Mouse (Mus musculus): ENCODE results near the gene Odf2l. TPM values are rescaled to one million over a fixed set of nuclear protein-coding genes. Genes with fewer than 3 reads are reported as not detected.
A peak's percentile ranks its signal among the peaks of the same experiment; 100 is the strongest.

Gene Odf2l
- total RNA-seq, 2 experiments from 2014 or later, result 15.6 to 28.5 TPM

- ATAC-seq (replicated peaks; ENCODE audit: poor library complexity, severe bottlenecking), result peak; percentile 91
Observed at GRCm38 (mm10) chr3:145131210-145131868, 13.0 kb downstream of the Odf2l start.

- no peak for ATAC-seq (replicated peaks; ENCODE audit: poor library complexity, severe bottlenecking)
Observed at GRCm38 (mm10) chr3:145140236-145140635, 21.8 kb downstream of the Odf2l start.

GRCm38 (mm10) chr3:145142925-145143324 lies 24.5 kb downstream of the Odf2l start:
- no peak for ATAC-seq (replicated peaks; ENCODE audit: poor library complexity, severe bottlenecking)

- ATAC-seq (replicated peaks; ENCODE audit: poor library complexity, severe bottlenecking), result no peak
Observed at GRCm38 (mm10) chr3:145143856-145144255, 25.5 kb downstream of the Odf2l start.

- no peak for ATAC-seq (replicated peaks; ENCODE audit: poor library complexity, severe bottlenecking)
Observed at GRCm38 (mm10) chr3:145146871-145147270, 28.5 kb downstream of the Odf2l start.

GRCm38 (mm10) chr3:145147483-145147882 lies 29.1 kb downstream of the Odf2l start:
- peak; percentile 48; the same call in 1 of the 2 replicates for ATAC-seq (replicated peaks; ENCODE audit: poor library complexity, severe bottlenecking)

- ATAC-seq (replicated peaks; ENCODE audit: poor library complexity, severe bottlenecking), result no peak
Observed at GRCm38 (mm10) chr3:145147952-145148351, 29.6 kb downstream of the Odf2l start.

GRCm38 (mm10) chr3:145151092-145151491 lies 32.7 kb downstream of the Odf2l start:
- ATAC-seq (replicated peaks; ENCODE audit: poor library complexity, severe bottlenecking), result no peak

GRCm38 (mm10) chr3:145151933-145152332 lies 33.5 kb downstream of the Odf2l start:
- ATAC-seq (replicated peaks; ENCODE audit: poor library complexity, severe bottlenecking), result no peak

- ATAC-seq (replicated peaks; ENCODE audit: poor library complexity, severe bottlenecking), result peak; percentile 33; the same call in 1 of the 2 replicates
Observed at GRCm38 (mm10) chr3:145156883-145157282, 38.5 kb downstream of the Odf2l start.

GRCm38 (mm10) chr3:145158441-145158840 lies 40.1 kb downstream of the Odf2l start:
- no peak for ATAC-seq (replicated peaks; ENCODE audit: poor library complexity, severe bottlenecking)

- ATAC-seq (replicated peaks; ENCODE audit: poor library complexity, severe bottlenecking), result no peak
Observed at GRCm38 (mm10) chr3:145166741-145167140, 48.4 kb downstream of the Odf2l start.

GRCm38 (mm10) chr3:145167766-145168165 lies 49.4 kb downstream of the Odf2l start:
- ATAC-seq (replicated peaks; ENCODE audit: poor library complexity, severe bottlenecking), result no peak

- ATAC-seq (replicated peaks; ENCODE audit: poor library complexity, severe bottlenecking), result no peak
Observed at GRCm38 (mm10) chr3:145168844-145169696, 50.7 kb downstream of the Odf2l start.

- ATAC-seq (replicated peaks; ENCODE audit: poor library complexity, severe bottlenecking), result no peak
Observed at GRCm38 (mm10) chr3:145170028-145170427, 51.6 kb downstream of the Odf2l start.

GRCm38 (mm10) chr3:145170604-145171389 lies 52.4 kb downstream of the Odf2l start:
- no peak for ATAC-seq (replicated peaks; ENCODE audit: poor library complexity, severe bottlenecking)

GRCm38 (mm10) chr3:145171390-145172060 lies 53.1 kb downstream of the Odf2l start:
- ATAC-seq (replicated peaks; ENCODE audit: poor library complexity, severe bottlenecking), result no peak

GRCm38 (mm10) chr3:145184645-145185044 lies 66.3 kb downstream of the Odf2l start:
- ATAC-seq (replicated peaks; ENCODE audit: poor library complexity, severe bottlenecking), result no peak

- peak; percentile 83 for ATAC-seq (replicated peaks; ENCODE audit: poor library complexity, severe bottlenecking)
Observed at GRCm38 (mm10) chr3:145191972-145192371, 73.6 kb downstream of the Odf2l start.

GRCm38 (mm10) chr3:145195240-145195923 lies 77.0 kb downstream of the Odf2l start:
- ATAC-seq (replicated peaks; ENCODE audit: poor library complexity, severe bottlenecking), result no peak
